Mouse (Mus musculus) MEL (cell line): ENCODE results near the gene Camk1d. TPM values are rescaled to one million over a fixed set of nuclear protein-coding genes. Genes with fewer than 3 reads are reported as not detected.

Experiments used
- DNase-seq: peaks from one replicate; pipeline ENCODE4 v3.0.0; 2011; ENCODE audit warnings: low read depth, low spot score
- H3K27ac ChIP-seq: 2 replicates; pipeline ENCODE4 v1.5.1; 2012; ENCODE audit warnings: low read depth, mild to moderate bottlenecking, control low read depth, low read length, moderate library complexity; ENCODE audit not compliant: control insufficient read depth
- H3K27me3 ChIP-seq, 2 experiments: fragments of 150-350 bp in 1 of 2; sonication (generic) in 1 of 2; 2 replicates each; pipeline ENCODE4 v1.6.1; 2012; ENCODE audit warnings: low read length in 2 of 2, mild to moderate bottlenecking in 2 of 2, improper control_type of control experiment in 1 of 2, moderate library complexity in 1 of 2; ENCODE audit not compliant: insufficient read depth in 2 of 2, control insufficient read depth in 1 of 2
- H3K36me3 ChIP-seq, 2 experiments: 2 replicates each; pipeline ENCODE4 v1.6.1; 2012 to 2014; ENCODE audit warnings: low read length in 2 of 2, improper control_type of control experiment in 1 of 2, inconsistent platforms in 1 of 2, mild to moderate bottlenecking in 1 of 2; ENCODE audit not compliant: insufficient read depth in 2 of 2, control insufficient read depth in 1 of 2
- H3K4me1 ChIP-seq, 2 experiments: fragments of 150-350 bp in 1 of 2; sonication (generic) in 1 of 2; 2 replicates each; pipeline ENCODE4 v1.6.1; 2012; ENCODE audit warnings: low read length in 2 of 2, improper control_type of control experiment in 1 of 2, mild to moderate bottlenecking in 1 of 2; ENCODE audit not compliant: insufficient read depth in 2 of 2, control insufficient read depth in 1 of 2
- H3K4me3 ChIP-seq, 2 experiments: fragments of 150-350 bp in 1 of 2; sonication (generic) in 1 of 2; 2 replicates each; pipeline ENCODE4 v1.5.1; 2012; ENCODE audit warnings: low read depth in 2 of 2, low read length in 2 of 2, mild to moderate bottlenecking in 2 of 2, moderate library complexity in 2 of 2, control low read depth in 1 of 2, improper control_type of control experiment in 1 of 2; ENCODE audit not compliant: control insufficient read depth in 1 of 2, insufficient read depth in 1 of 2
- H3K79me2 ChIP-seq: 2 replicates; pipeline ENCODE4 v1.6.1; 2012; ENCODE audit warnings: mild to moderate bottlenecking, low read length, moderate library complexity; ENCODE audit not compliant: control insufficient read depth, poor library complexity, insufficient read depth
- H3K9ac ChIP-seq: 2 replicates; pipeline ENCODE4 v1.6.1; 2012; ENCODE audit warnings: low read depth, mild to moderate bottlenecking, control low read depth, low read length, moderate library complexity; ENCODE audit not compliant: control insufficient read depth, poor library complexity, severe bottlenecking
- H3K9me3 ChIP-seq: fragments of 150-350 bp; sonication (generic); replicated peaks from 2 replicates; pipeline ENCODE4 v1.6.1; 2012; ENCODE audit warnings: mild to moderate bottlenecking, low read length, improper control_type of control experiment, moderate library complexity; ENCODE audit not compliant: insufficient read depth
- BHLHE40 ChIP-seq: IDR thresholded peaks from 2 replicates; pipeline ENCODE4 v1.6.1; 2012; ENCODE audit warnings: low read depth, mild to moderate bottlenecking, inconsistent platforms, low read length, improper control_type of control experiment, borderline replicate concordance
- CHD1 ChIP-seq: IDR thresholded peaks from 2 replicates; pipeline ENCODE4 v1.6.1; 2012; ENCODE audit warnings: low read depth, mild to moderate bottlenecking, inconsistent platforms, low read length, improper control_type of control experiment
- CTCF ChIP-seq, 3 experiments: IDR thresholded peaks in 2 of 3; conservative IDR thresholded peaks in 1 of 3; 2 replicates each; pipeline ENCODE4 v1.5.1; 2011 to 2012; ENCODE audit warnings: low read length in 3 of 3, low read depth in 2 of 3, mild to moderate bottlenecking in 2 of 3, improper control_type of control experiment in 1 of 3, inconsistent platforms in 1 of 3, mixed read lengths in 1 of 3, moderate library complexity in 1 of 3; ENCODE audit not compliant: control insufficient read depth in 1 of 3, insufficient read depth in 1 of 3, poor library complexity in 1 of 3, severe bottlenecking in 1 of 3
- E2F4 ChIP-seq: IDR thresholded peaks from 2 replicates; pipeline ENCODE4 v1.6.1; 2011; ENCODE audit warnings: low read depth, low read length, improper control_type of control experiment, borderline replicate concordance
- EP300 ChIP-seq, 2 experiments: IDR thresholded peaks; 2 replicates each; pipeline ENCODE4 v1.6.1; 2011; ENCODE audit warnings: improper control_type of control experiment in 2 of 2, low read length in 2 of 2, low read depth in 1 of 2, mild to moderate bottlenecking in 1 of 2
- ETS1 ChIP-seq: IDR thresholded peaks from 2 replicates; pipeline ENCODE4 v1.6.1; 2012; ENCODE audit warnings: low read depth, mild to moderate bottlenecking, inconsistent platforms, low read length, improper control_type of control experiment, moderate library complexity
- GABPA ChIP-seq: IDR thresholded peaks from 2 replicates; pipeline ENCODE4 v1.6.1; 2012; ENCODE audit warnings: low read depth, mild to moderate bottlenecking, inconsistent platforms, low read length, improper control_type of control experiment, moderate library complexity
- GATA1 ChIP-seq: IDR thresholded peaks from 2 replicates; pipeline ENCODE4 v1.6.1; 2011; ENCODE audit warnings: low read depth, low read length, improper control_type of control experiment
- HCFC1 ChIP-seq: IDR thresholded peaks from 2 replicates; pipeline ENCODE4 v1.6.1; 2012; ENCODE audit warnings: low read depth, mild to moderate bottlenecking, inconsistent platforms, low read length, improper control_type of control experiment, moderate library complexity
- MAFK ChIP-seq: IDR thresholded peaks from 2 replicates; pipeline ENCODE4 v1.6.1; 2011; ENCODE audit warnings: low read depth, mild to moderate bottlenecking, low read length, improper control_type of control experiment, borderline replicate concordance
- MAX ChIP-seq: IDR thresholded peaks from 2 replicates; pipeline ENCODE4 v1.6.1; 2011; ENCODE audit warnings: low read length, improper control_type of control experiment
- MEF2A ChIP-seq: IDR thresholded peaks from 2 replicates; pipeline ENCODE4 v1.6.1; 2014; ENCODE audit warnings: low read depth, mild to moderate bottlenecking, inconsistent platforms, low read length, improper control_type of control experiment; ENCODE audit not compliant: poor library complexity, insufficient replicate concordance, severe bottlenecking; ENCODE audit errors: extremely low read depth
- MXI1 ChIP-seq: IDR thresholded peaks from 2 replicates; pipeline ENCODE4 v1.6.1; 2011; ENCODE audit warnings: mild to moderate bottlenecking, low read depth, low read length, improper control_type of control experiment
- MYB ChIP-seq: IDR thresholded peaks from 2 replicates; pipeline ENCODE4 v1.6.1; 2011; ENCODE audit warnings: mild to moderate bottlenecking, low read depth, low read length, improper control_type of control experiment
- NELFE ChIP-seq: IDR thresholded peaks from 2 replicates; pipeline ENCODE4 v1.6.1; 2011; ENCODE audit warnings: low read depth, low read length, improper control_type of control experiment
- NRF1 ChIP-seq: IDR thresholded peaks from 2 replicates; pipeline ENCODE4 v1.6.1; 2014; ENCODE audit warnings: low read depth, mild to moderate bottlenecking, inconsistent platforms, low read length, improper control_type of control experiment, moderate library complexity; ENCODE audit not compliant: poor library complexity, insufficient read depth, severe bottlenecking
- POLR2A ChIP-seq, 2 experiments: IDR thresholded peaks; 2 replicates each; pipeline ENCODE4 v1.6.1; 2011 to 2012; ENCODE audit warnings: low read length in 2 of 2, mild to moderate bottlenecking in 2 of 2, control low read depth in 1 of 2, improper control_type of control experiment in 1 of 2, low read depth in 1 of 2, moderate library complexity in 1 of 2; ENCODE audit not compliant: control insufficient read depth in 1 of 2, insufficient read depth in 1 of 2, poor library complexity in 1 of 2
- POLR2AphosphoS2 ChIP-seq: IDR thresholded peaks from 2 replicates; pipeline ENCODE4 v1.6.1; 2011; ENCODE audit warnings: low read length, improper control_type of control experiment
- RAD21 ChIP-seq: IDR thresholded peaks from 2 replicates; pipeline ENCODE4 v1.6.1; 2011; ENCODE audit warnings: mild to moderate bottlenecking, low read depth, low read length, improper control_type of control experiment
- RCOR1 ChIP-seq: IDR thresholded peaks from 2 replicates; pipeline ENCODE4 v1.6.1; 2012; ENCODE audit warnings: low read depth, mild to moderate bottlenecking, inconsistent platforms, low read length, improper control_type of control experiment
- SIN3A ChIP-seq: IDR thresholded peaks from 2 replicates; pipeline ENCODE4 v1.6.1; 2012; ENCODE audit warnings: low read length, improper control_type of control experiment, inconsistent platforms
- TAL1 ChIP-seq: IDR thresholded peaks from 2 replicates; pipeline ENCODE4 v1.6.1; 2012; ENCODE audit warnings: mild to moderate bottlenecking, inconsistent platforms, low read length, moderate library complexity, mixed read lengths
- TBP ChIP-seq: IDR thresholded peaks from 2 replicates; pipeline ENCODE4 v1.8.0; 2011; ENCODE audit warnings: low read depth, low read length, improper control_type of control experiment
- UBTF ChIP-seq: IDR thresholded peaks from 2 replicates; pipeline ENCODE4 v1.6.1; 2012; ENCODE audit warnings: low read depth, mild to moderate bottlenecking, inconsistent platforms, low read length, improper control_type of control experiment, moderate library complexity, borderline replicate concordance; ENCODE audit not compliant: insufficient read depth
- USF1 ChIP-seq: IDR thresholded peaks from 2 replicates; pipeline ENCODE4 v1.6.1; 2014; ENCODE audit warnings: low read depth, mild to moderate bottlenecking, inconsistent platforms, low read length, improper control_type of control experiment, moderate library complexity
- USF2 ChIP-seq, 2 experiments: IDR thresholded peaks; 2 replicates each; pipeline ENCODE4 v1.6.1; 2011 to 2012; ENCODE audit warnings: improper control_type of control experiment in 2 of 2, low read length in 2 of 2, borderline replicate concordance in 1 of 2, inconsistent platforms in 1 of 2, low read depth in 1 of 2, mild to moderate bottlenecking in 1 of 2; ENCODE audit not compliant: insufficient read depth in 1 of 2
- ZC3H11A ChIP-seq: IDR thresholded peaks from 2 replicates; pipeline ENCODE4 v1.6.1; 2012; ENCODE audit warnings: low read depth, mild to moderate bottlenecking, inconsistent platforms, low read length, improper control_type of control experiment
- ZKSCAN1 ChIP-seq: IDR thresholded peaks from 2 replicates; pipeline ENCODE4 v1.6.1; 2012; ENCODE audit warnings: low read depth, mild to moderate bottlenecking, inconsistent platforms, low read length, improper control_type of control experiment, moderate library complexity
- ZMIZ1 ChIP-seq: IDR thresholded peaks from 2 replicates; pipeline ENCODE4 v1.6.1; 2012; ENCODE audit warnings: low read depth, mild to moderate bottlenecking, inconsistent platforms, low read length, improper control_type of control experiment, moderate library complexity
- ZNF384 ChIP-seq: IDR thresholded peaks from 2 replicates; pipeline ENCODE4 v1.6.1; 2012; ENCODE audit warnings: low read depth, mild to moderate bottlenecking, inconsistent platforms, low read length, improper control_type of control experiment
- polyA plus RNA-seq, 2 experiments: library from polyadenylated mRNA; stranded (reverse) in 1 of 2; unstranded in 1 of 2; fragments of >175 nt in 1 of 2; fragments of >200 nt in 1 of 2; gene quantifications; 2 replicates each; pipeline versions ENCODE4 v1.2.1 to v1.2.4; 2012; ENCODE audit warnings: low replicate concordance in 2 of 2, low read depth in 1 of 2; ENCODE audit not compliant: insufficient read length in 2 of 2, insufficient read depth in 1 of 2, missing spikeins in 1 of 2
- total RNA-seq: library from RNA; depleted of rRNA; stranded (reverse); fragments of 300-350 nt; gene quantifications from 2 replicates; pipeline ENCODE4 v1.2.3, GENCODE M21; 2012

Camk1d gene
- total and polyA plus RNA-seq, 3 experiments: 2.9 to 4.4 TPM; not detected in 1

- TF ChIP-seq CTCF (IDR thresholded peaks at IDR 0.05 in 2 of 3, conservative IDR thresholded peaks at IDR 0.05 in 1 of 3; ENCODE audit: control insufficient read depth in 1 of 3, insufficient read depth in 1 of 3, low read depth in 2 of 3, low read length in 3 of 3, poor library complexity in 1 of 3, severe bottlenecking in 1 of 3): no peak
- TF ChIP-seq MAFK: no peak
- TF ChIP-seq ZC3H11A: no peak
- TF ChIP-seq TAL1: peak; percentile 60
- peak; percentile 26; the same call in 1 of the 2 replicates for TF ChIP-seq USF1
- peak; percentile 84 for TF ChIP-seq ETS1
- TF ChIP-seq POLR2A (IDR thresholded peaks at IDR 0.05; ENCODE audit: control insufficient read depth in 1 of 2, insufficient read depth in 1 of 2, low read depth in 1 of 2, low read length in 2 of 2, poor library complexity in 1 of 2): peak in 1 of 2 experiments; percentile 82; a peak in 2 of 4 replicates
- no peak for TF ChIP-seq ZMIZ1
- TF ChIP-seq, all 39 proteins: peak for 15
Measured at GRCm38 (mm10) chr2:5613651-5614307, 100.5 kb downstream of the Camk1d start (continued).

GRCm38 (mm10) chr2:5611601-5612000 lies 102.7 kb downstream of the Camk1d start:
- no peak overlapping the region for H3K27ac ChIP-seq
- peak; percentile 34 for DNase-seq
- H3K36me3 ChIP-seq: peaks cover 0 to 54% of the 10 kb centered on the region in 2 experiments; a peak in 2 of 4 replicates
- peaks cover 32 to 63% of the 10 kb centered on the region in 2 experiments for H3K4me1 ChIP-seq
- H3K9me3 ChIP-seq: no peaks in the 10 kb centered on the region
- TF ChIP-seq ZNF384 (peak; percentile 75), CTCF (IDR thresholded peaks at IDR 0.05 in 2 of 3, conservative IDR thresholded peaks at IDR 0.05 in 1 of 3; ENCODE audit: control insufficient read depth in 1 of 3, insufficient read depth in 1 of 3, low read depth in 2 of 3, low read length in 3 of 3, poor library complexity in 1 of 3, severe bottlenecking in 1 of 3) (no peak), NRF1 (no peak), GABPA (no peak), E2F4 (no peak), UBTF (no peak), BHLHE40 (no peak), USF2 (IDR thresholded peaks at IDR 0.05; ENCODE audit: borderline replicate concordance in 1 of 2, insufficient read depth in 1 of 2, low read depth in 1 of 2, low read length in 2 of 2) (no peak), TAL1 (no peak), MAX (no peak), ZMIZ1 (no peak), TBP (no peak), HCFC1 (no peak), SIN3A (no peak), EP300 (IDR thresholded peaks at IDR 0.05; ENCODE audit: low read depth in 1 of 2, low read length in 2 of 2) (peak in 1 of 2 experiments; percentile 7; a peak in 1 of 4 replicates), ETS1 (peak; percentile 46; the same call in 1 of the 2 replicates), MYB (no peak), CHD1 (no peak), RCOR1 (peak; percentile 57), RAD21 (no peak), ZKSCAN1 (no peak), POLR2AphosphoS2 (no peak), MAFK (no peak; the same call in 1 of the 2 replicates), NELFE (no peak), POLR2A (IDR thresholded peaks at IDR 0.05; ENCODE audit: control insufficient read depth in 1 of 2, insufficient read depth in 1 of 2, low read depth in 1 of 2, low read length in 2 of 2, poor library complexity in 1 of 2) (no peak), MEF2A (peak; percentile 89; the same call in 1 of the 2 replicates), MXI1 (no peak), GATA1 (peak; percentile 57)
- H3K4me3 ChIP-seq: no peak overlapping the region
- no peaks in the 10 kb centered on the region for H3K27me3 ChIP-seq
- H3K9ac ChIP-seq: no peak overlapping the region
- no peaks in the 10 kb centered on the region; the same call in 1 of the 2 replicates for H3K79me2 ChIP-seq
